Comparison of ENCODE assay signal across 9 mouse cellular contexts in the genomic region with DNA sequence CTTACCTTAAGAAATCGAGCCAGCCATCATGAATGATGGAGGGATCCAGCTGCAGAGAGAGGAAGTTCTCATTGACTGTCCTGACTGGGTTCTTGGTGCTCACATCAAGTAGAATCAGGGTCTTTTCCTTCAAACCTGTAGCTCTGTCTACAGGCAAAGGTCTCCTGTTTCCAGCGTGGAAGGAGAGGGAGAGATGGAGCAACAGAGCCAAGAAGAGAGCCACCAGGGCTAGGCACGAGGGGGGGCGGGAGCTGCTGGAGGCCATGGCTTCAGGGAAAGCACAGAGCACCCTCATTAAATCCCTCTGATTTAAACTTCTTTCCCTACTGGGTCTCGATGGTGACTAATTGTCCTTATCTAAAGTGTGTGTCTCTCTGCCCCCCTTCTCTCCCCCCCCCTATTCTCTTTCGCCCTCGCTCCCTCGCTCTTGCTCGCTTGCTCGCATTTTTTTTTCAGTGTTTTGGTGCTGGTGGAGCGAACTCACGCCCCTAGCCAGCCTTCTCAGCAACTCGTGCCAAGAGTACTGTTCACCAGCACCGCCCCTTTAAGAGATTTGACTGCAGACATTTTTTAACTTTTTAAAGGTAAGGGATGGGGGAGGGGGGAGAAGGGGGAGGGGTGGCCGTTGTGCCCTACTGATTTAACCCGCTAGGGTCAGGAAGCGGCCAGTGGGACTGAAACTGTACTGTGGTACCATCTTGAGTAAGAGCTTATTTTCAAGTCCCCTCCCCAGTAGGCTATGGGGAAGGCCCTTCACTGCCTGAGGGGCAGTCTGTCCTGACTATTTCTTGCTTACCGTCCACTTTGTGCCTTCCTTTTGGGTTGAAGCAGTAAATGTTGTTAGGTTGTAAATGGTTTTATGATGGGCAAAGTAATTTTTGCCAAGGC. TPM values are rescaled to one million over a fixed set of nuclear protein-coding genes. Genes with fewer than 3 reads are reported as not detected.
A peak's percentile ranks its signal among the peaks of the same experiment; 100 is the strongest.
DNase-seq lines count a peak whose midpoint lies in the region; ATAC-seq lines count a peak whose summit lies in the region.
"Had no signal": no experiment of that assay in that cellular context is flagged by ENCODE, and none has a peak within 500 bp of the region (broad histone marks: within the 10 kb centered on the region; RNA-seq: fewer than 3 reads in every experiment).

TSS of gene Hpse2 (minus strand) at position 339 of the 888 bp plus-strand sequence.

- peak within 1 kb of the TSS; percentile 41; the same call in 1 of the 2 replicates for H3K27ac ChIP-seq in lung, embryonic 15.5 days
- no peak within 1 kb of the TSS for H3K27ac ChIP-seq in forebrain, embryonic 13.5 days
- H3K27ac ChIP-seq in limb, embryonic 12.5 days = peak within 1 kb of the TSS; percentile 86
- 0 out of 2 replicates have a peak within 1 kb of the TSS, but pooled peaks have one; percentile 4 for H3K27ac ChIP-seq in stomach, embryonic 15.5 days

- H3K9ac ChIP-seq in lung, embryonic 15.5 days = peak within 1 kb of the TSS; percentile 16; the same call in 1 of the 2 replicates
- H3K9ac ChIP-seq in forebrain, embryonic 13.5 days = no peak within 1 kb of the TSS
- H3K9ac ChIP-seq in limb, embryonic 12.5 days (replicated peaks) = peak within 1 kb of the TSS; percentile 66
- no peak within 1 kb of the TSS for H3K9ac ChIP-seq in stomach, embryonic 15.5 days

- no peaks in the 10 kb centered on the region for H3K36me3 ChIP-seq in lung, embryonic 15.5 days
- H3K36me3 ChIP-seq in forebrain, embryonic 13.5 days (ENCODE audit: poor library complexity, severe bottlenecking) = no peaks in the 10 kb centered on the region
- H3K36me3 ChIP-seq in limb, embryonic 12.5 days = no peaks in the 10 kb centered on the region
- no peaks in the 10 kb centered on the region for H3K36me3 ChIP-seq in stomach, embryonic 15.5 days

- WGBS in lung, embryonic 15.5 days = 4% methylated on average over 18 of the region's 18 CpGs
- WGBS in forebrain, embryonic 13.5 days = 1% methylated on average over 18 of the region's 18 CpGs
- 3% methylated on average over 18 of the region's 18 CpGs for WGBS in limb, embryonic 12.5 days
- WGBS in stomach, embryonic 15.5 days = 6% methylated on average over 18 of the region's 18 CpGs

- peak within 1 kb of the TSS; percentile 47 for H3K4me3 ChIP-seq in lung, embryonic 15.5 days
- H3K4me3 ChIP-seq in forebrain, embryonic 13.5 days = peak within 1 kb of the TSS; percentile 19
- peak within 1 kb of the TSS; percentile 50 for H3K4me3 ChIP-seq in limb, embryonic 12.5 days (replicated peaks)
- H3K4me3 ChIP-seq in stomach, embryonic 15.5 days (replicated peaks) = peak within 1 kb of the TSS; percentile 41

- no peak for DNase-seq in lung, postnatal 36 days
- DNase-seq in left cerebral cortex, adult 9 months (ENCODE audit: low spot score in 2 of 2) = no peak
- DNase-seq in thymus, postnatal 10 days (ENCODE audit: low spot score in 2 of 2) = no peak
- no peak for DNase-seq in right cerebral cortex, adult 18-20 months
- DNase-seq: kidney, adult 11 months had no signal

- H3K4me2 ChIP-seq in lung, embryonic 15.5 days = peak within 1 kb of the TSS; percentile 68
- peak within 1 kb of the TSS; percentile 53 for H3K4me2 ChIP-seq in forebrain, embryonic 13.5 days
- peak within 1 kb of the TSS; percentile 78 for H3K4me2 ChIP-seq in limb, embryonic 12.5 days
- peak within 1 kb of the TSS; percentile 56 for H3K4me2 ChIP-seq in stomach, embryonic 15.5 days

- peak; percentile 53; the same call in 1 of the 2 replicates for ATAC-seq in lung, embryonic 15.5 days (ENCODE audit: borderline replicate concordance, extremely low read depth, low FRiP score, low TSS enrichment)
- ATAC-seq in forebrain, embryonic 13.5 days = no peak
- peak; percentile 42; the same call in 1 of the 2 replicates for ATAC-seq in limb, embryonic 12.5 days (ENCODE audit: insufficient number of reproducible peaks, insufficient read depth, low FRiP score, low TSS enrichment, low read depth)
- no peak for ATAC-seq in stomach, embryonic 15.5 days (ENCODE audit: insufficient read depth, low FRiP score, low read depth)

- no peaks in the 10 kb centered on the region for H3K9me3 ChIP-seq in lung, embryonic 15.5 days
- no peaks in the 10 kb centered on the region for H3K9me3 ChIP-seq in forebrain, embryonic 13.5 days (replicated peaks)
- H3K9me3 ChIP-seq in limb, embryonic 12.5 days = no peaks in the 10 kb centered on the region
- H3K9me3 ChIP-seq in stomach, embryonic 15.5 days = no peaks in the 10 kb centered on the region

- H3K4me1 ChIP-seq in lung, embryonic 15.5 days = peaks cover 16% of the 10 kb centered on the region; the same call in 1 of the 2 replicates
- H3K4me1 ChIP-seq in forebrain, embryonic 13.5 days = peaks cover 37% of the 10 kb centered on the region
- H3K4me1 ChIP-seq in limb, embryonic 12.5 days (replicated peaks) = peaks cover 30% of the 10 kb centered on the region
- no peaks in the 10 kb centered on the region for H3K4me1 ChIP-seq in stomach, embryonic 15.5 days

- peaks cover 58% of the 10 kb centered on the region for H3K27me3 ChIP-seq in lung, embryonic 15.5 days
- peaks cover 70% of the 10 kb centered on the region for H3K27me3 ChIP-seq in forebrain, embryonic 13.5 days
- H3K27me3 ChIP-seq in limb, embryonic 12.5 days = peaks cover 47% of the 10 kb centered on the region
- H3K27me3 ChIP-seq in stomach, embryonic 15.5 days (replicated peaks) = peaks cover 51% of the 10 kb centered on the region

RNA-seq across cellular contexts. Expression of gene Hpse2, which starts in this region (rescaled TPM):
- polyA plus RNA-seq in lung, embryonic 15.5 days (2015; fragmentation: Nextera tagmentation; extraction: Ambion mirVana) = 8.2 and 9.3 TPM in 2 replicates
- polyA plus RNA-seq in forebrain, embryonic 13.5 days (2015; fragmentation: Nextera tagmentation; extraction: Ambion mirVana) = 0.79 TPM in 1 of 2 replicates, not detected in the other
- 10.1 and 10.4 TPM in 2 replicates for polyA plus RNA-seq in limb, embryonic 12.5 days (2016; fragmentation: Nextera tagmentation; extraction: Ambion mirVana)
- 6.5 and 7.0 TPM in 2 replicates for polyA plus RNA-seq in stomach, embryonic 15.5 days (2015; fragmentation: Nextera tagmentation; extraction: Ambion mirVana)

Comparison
In these comparisons a context has a peak if more than half of its experiments do, and no peak if none do; other contexts are left out.
1. ATAC-seq: peak in lung, embryonic 15.5 days (single experiment) and limb, embryonic 12.5 days (single experiment); none in forebrain, embryonic 13.5 days (single experiment) and stomach, embryonic 15.5 days (single experiment).
2. H3K9ac ChIP-seq: peak in lung, embryonic 15.5 days (single experiment) and limb, embryonic 12.5 days (single experiment); none in forebrain, embryonic 13.5 days (single experiment) and stomach, embryonic 15.5 days (single experiment).
3. Peak in every context shown above with its lines, with median percentiles within 50 percentile points of each other: H3K4me2 ChIP-seq and H3K4me3 ChIP-seq.